Mouse (Mus musculus) stomach, embryonic 14.5 days (tissue): Measurements from ENCODE around the gene Rab19. TPM values are rescaled to one million over a fixed set of nuclear protein-coding genes. Genes with fewer than 3 reads are reported as not detected.

Experiments used
- ATAC-seq: fragments of 200-750 bp; cut with Nextera tagmentation; 2 replicates; pipeline ENCODE4 v1.8.0; 2017; ENCODE audit warnings: low read depth, moderate TSS enrichment; ENCODE audit not compliant: insufficient number of reproducible peaks, insufficient read depth, low FRiP score
- H3K27ac ChIP-seq: fragments of 300-500 bp; sonication (generic); 2 replicates; pipeline ENCODE4 v1.5.1; 2014; ENCODE audit warnings: mild to moderate bottlenecking, low read length, moderate library complexity, mixed read lengths
- H3K27me3 ChIP-seq: fragments of 300-500 bp; sonication (generic); 2 replicates; pipeline ENCODE4 v1.6.1; 2014; ENCODE audit warnings: low read length, control low read depth, mixed read lengths; ENCODE audit not compliant: control insufficient read depth, insufficient read depth
- H3K36me3 ChIP-seq: fragments of 300-500 bp; sonication (generic); 2 replicates; pipeline ENCODE4 v1.6.1; 2014; ENCODE audit warnings: mild to moderate bottlenecking, control low read depth, low read length, moderate library complexity, mixed read lengths; ENCODE audit not compliant: control insufficient read depth, insufficient read depth
- H3K4me1 ChIP-seq: fragments of 300-500 bp; sonication (generic); 2 replicates; pipeline ENCODE4 v1.6.1; 2014; ENCODE audit warnings: low read length, control low read depth, mixed read lengths; ENCODE audit not compliant: control insufficient read depth, insufficient read depth
- H3K4me2 ChIP-seq: fragments of 300-500 bp; sonication (generic); replicated peaks from 2 replicates; pipeline ENCODE4 v1.6.1; 2014; ENCODE audit warnings: low read depth, low read length, control low read depth
- H3K4me3 ChIP-seq: fragments of 300-500 bp; sonication (generic); 2 replicates; pipeline ENCODE4 v1.5.1; 2014; ENCODE audit warnings: low read depth, low read length, control low read depth
- H3K9ac ChIP-seq: fragments of 300-500 bp; sonication (generic); replicated peaks from 2 replicates; pipeline ENCODE4 v1.6.1; 2014; ENCODE audit warnings: low read depth, mild to moderate bottlenecking, control low read depth, low read length, moderate library complexity, mixed read lengths
- H3K9me3 ChIP-seq: fragments of 300-500 bp; sonication (generic); 2 replicates; pipeline ENCODE4 v1.6.1; 2016; ENCODE audit warnings: low read depth, low read length, control low read depth; ENCODE audit not compliant: control insufficient read depth
- WGBS: fragments of 180-500 bp; shearing (Covaris S2); extraction: QIAGEN DNeasy Blood & Tissue Kit; methylation state at CpG from one replicate; pipeline ENCODE4 v1.1.7; 2014; 5-methylcytosine and 5-hydroxymethylcytosine counted together
- polyA plus RNA-seq: library from polyadenylated mRNA; unstranded; fragments of >200 nt; fragmentation: Nextera tagmentation; extraction: Ambion mirVana; gene quantifications from 2 replicates; pipeline ENCODE4 v1.2.1, GENCODE M21; 2014

Gene Rab19
- polyA plus RNA-seq, 1 experiment from 2014 or later: 5.0 TPM

DNA sequence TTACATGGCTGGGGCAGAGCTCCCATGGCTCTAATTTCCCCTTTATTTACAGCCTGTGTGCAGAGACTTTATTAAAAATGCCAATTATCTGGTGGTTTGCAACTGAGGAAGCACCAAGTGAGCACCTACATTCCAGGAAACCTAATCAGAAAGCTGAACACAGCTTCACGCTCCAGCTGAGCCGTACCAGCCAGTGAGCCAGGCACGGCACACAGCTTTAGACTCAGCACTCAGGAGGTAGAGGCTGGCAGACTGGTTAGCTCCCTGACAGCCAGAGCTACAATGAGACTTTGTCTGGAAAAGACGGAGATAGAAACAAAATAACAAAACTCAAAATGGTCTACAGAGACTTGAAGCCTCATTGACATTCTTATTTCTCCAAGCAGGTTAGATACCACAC is 14.5 kb downstream of the Rab19 start:
- Histone ChIP-seq H3K9ac (no peak overlapping the region), H3K27ac (no peak overlapping the region), H3K9me3 (no peaks in the 10 kb centered on the region), H3K27me3 (no peaks in the 10 kb centered on the region), H3K4me1 (no peaks in the 10 kb centered on the region), H3K4me2 (no peak overlapping the region), H3K36me3 (no peaks in the 10 kb centered on the region; the same call in 1 of the 2 replicates), H3K4me3 (no peak overlapping the region)
- no peak for ATAC-seq
- WGBS: 89% methylated on average over 4 of the region's 4 CpGs

DNA sequence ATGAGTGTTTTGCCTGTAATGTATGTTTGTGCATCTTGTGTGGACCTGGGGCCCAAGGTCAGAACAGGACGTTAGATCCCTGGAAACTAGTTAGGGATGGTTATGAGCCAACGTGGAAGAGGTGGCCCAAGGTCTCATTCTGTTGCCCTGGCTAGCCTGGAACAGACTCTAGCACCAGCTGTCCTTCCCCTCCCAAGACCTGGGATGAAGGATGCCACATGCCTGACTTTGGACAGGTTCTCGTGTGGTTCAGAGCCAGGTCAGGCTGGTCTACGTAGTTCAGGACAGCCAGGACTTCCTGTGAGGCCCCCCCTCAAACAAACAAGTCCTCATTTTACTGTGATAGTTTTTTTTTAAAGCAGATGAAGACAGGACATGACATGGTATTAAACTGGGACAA is 14.9 kb downstream of the Rab19 start:
- Histone ChIP-seq H3K4me3 (no peak overlapping the region), H3K4me2 (no peak overlapping the region), H3K9ac (no peak overlapping the region), H3K27me3 (no peaks in the 10 kb centered on the region), H3K36me3 (no peaks in the 10 kb centered on the region; the same call in 1 of the 2 replicates), H3K4me1 (no peaks in the 10 kb centered on the region), H3K27ac (no peak overlapping the region), H3K9me3 (no peaks in the 10 kb centered on the region)
- 73% methylated on average over 4 of the region's 4 CpGs for WGBS
- no peak for ATAC-seq

DNA sequence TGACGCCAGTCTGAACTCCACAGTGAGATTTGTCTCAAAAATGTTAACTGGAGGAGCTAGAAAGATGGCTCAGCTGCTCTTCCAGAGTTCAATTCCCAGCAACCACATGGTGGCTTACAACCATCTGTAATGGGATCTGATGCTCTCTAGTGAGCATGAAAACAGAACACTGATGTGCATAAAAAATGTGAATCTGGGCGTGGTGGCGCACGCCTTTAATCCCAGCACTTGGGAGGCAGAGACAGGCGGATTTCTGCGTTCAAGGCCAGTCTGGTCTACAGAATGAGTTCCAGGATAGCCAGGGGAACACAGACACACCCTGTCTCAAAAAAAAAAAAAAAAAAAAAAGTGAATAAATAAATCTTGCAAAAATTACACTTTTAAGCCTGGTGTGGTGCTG is 16.1 kb downstream of the Rab19 start:
- Histone ChIP-seq H3K4me3 (no peak overlapping the region), H3K9ac (no peak overlapping the region), H3K4me2 (no peak overlapping the region), H3K27ac (no peak overlapping the region), H3K4me1 (no peaks in the 10 kb centered on the region), H3K9me3 (no peaks in the 10 kb centered on the region), H3K27me3 (no peaks in the 10 kb centered on the region), H3K36me3 (no peaks in the 10 kb centered on the region; the same call in 1 of the 2 replicates)
- 96% methylated on average over 6 of the region's 6 CpGs for WGBS
- ATAC-seq: no peak

DNA sequence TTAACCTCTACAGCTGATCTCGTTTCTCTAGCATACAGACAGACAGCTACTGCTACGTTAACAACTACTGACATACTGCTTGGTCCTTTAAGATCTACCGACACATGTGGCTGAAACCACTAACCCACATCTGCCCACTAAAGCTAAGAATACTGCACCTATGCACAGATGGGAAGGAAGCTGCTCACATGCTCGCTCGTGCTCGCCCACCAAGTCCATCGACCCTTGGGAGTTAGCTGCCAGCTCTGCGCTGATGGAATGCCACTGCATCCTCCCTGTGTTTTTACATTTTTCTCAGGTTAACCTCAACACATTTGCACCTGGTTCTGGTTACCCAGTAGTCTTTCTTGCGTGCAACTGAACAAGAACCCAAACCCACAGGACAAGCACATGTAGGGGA is 17.4 kb downstream of the Rab19 start:
- Histone ChIP-seq H3K4me3 (no peak overlapping the region), H3K4me2 (no peak overlapping the region)
- no peak for ATAC-seq

DNA sequence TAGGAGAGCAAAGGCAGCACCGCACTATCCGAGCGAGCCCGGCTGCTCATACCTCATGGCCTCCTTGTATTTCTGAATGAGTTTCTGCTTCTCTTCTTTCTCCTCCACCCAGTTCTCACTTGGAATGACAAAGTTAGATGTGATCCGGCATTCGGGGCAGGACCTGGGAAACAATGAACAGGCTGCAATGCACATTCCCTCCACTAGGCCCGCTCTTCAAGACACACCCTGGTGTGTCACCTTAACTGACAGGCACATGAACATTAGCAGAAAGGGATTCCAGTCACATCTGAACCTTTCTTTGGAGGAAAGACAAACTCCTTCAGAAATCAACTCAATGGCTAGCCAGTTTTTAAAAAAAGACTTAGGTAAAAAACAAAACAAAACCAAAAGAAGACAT is 19.4 kb downstream of the Rab19 start:
- no peaks in the 10 kb centered on the region for H3K4me1 ChIP-seq
- no peak overlapping the region for H3K9ac ChIP-seq
- H3K27ac ChIP-seq: no peak overlapping the region
- H3K9me3 ChIP-seq: no peaks in the 10 kb centered on the region
- ATAC-seq: no peak
- H3K36me3 ChIP-seq: peaks cover 4% of the 10 kb centered on the region; the same call in 1 of the 2 replicates
- H3K27me3 ChIP-seq: no peaks in the 10 kb centered on the region
- no peak overlapping the region for H3K4me3 ChIP-seq
- H3K4me2 ChIP-seq: no peak overlapping the region
- 70% methylated on average over 7 of the region's 7 CpGs for WGBS

More for the DNA sequence above, 17.4 kb downstream of the Rab19 start:
- Histone ChIP-seq H3K27ac (no peak overlapping the region), H3K4me1 (no peaks in the 10 kb centered on the region), H3K36me3 (no peaks in the 10 kb centered on the region; the same call in 1 of the 2 replicates), H3K27me3 (no peaks in the 10 kb centered on the region), H3K9me3 (no peaks in the 10 kb centered on the region), H3K9ac (no peak overlapping the region)
- WGBS: 89% methylated on average over 9 of the region's 9 CpGs

DNA sequence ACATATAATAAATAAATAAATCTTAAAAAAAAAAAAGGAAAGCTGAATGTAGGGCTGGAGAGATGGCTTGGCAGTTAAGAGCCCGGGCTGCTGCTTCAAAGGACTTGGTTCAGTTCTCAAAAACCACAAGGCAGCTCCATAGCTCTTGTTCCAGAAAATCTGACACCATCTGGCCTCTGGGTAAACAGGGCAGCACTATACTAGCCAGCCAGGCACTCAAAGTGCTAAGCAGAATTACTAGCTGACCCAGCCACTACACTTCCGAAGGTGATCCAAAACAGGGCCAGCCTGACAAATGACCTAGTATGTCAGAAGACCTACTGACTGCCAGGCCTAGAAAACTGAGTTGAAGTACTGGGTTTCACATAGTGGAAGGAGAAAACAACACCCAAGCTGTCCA is 22.2 kb downstream of the Rab19 start:
- WGBS: 82% methylated on average over 2 of the region's 2 CpGs
- no peak overlapping the region for H3K4me3 ChIP-seq
- peaks cover 4% of the 10 kb centered on the region; the same call in 1 of the 2 replicates for H3K36me3 ChIP-seq
- H3K27me3 ChIP-seq: no peaks in the 10 kb centered on the region
- no peaks in the 10 kb centered on the region for H3K9me3 ChIP-seq
- no peak overlapping the region for H3K9ac ChIP-seq
- no peak for ATAC-seq
- H3K27ac ChIP-seq: no peak overlapping the region
- no peak overlapping the region for H3K4me2 ChIP-seq
- no peaks in the 10 kb centered on the region for H3K4me1 ChIP-seq

DNA sequence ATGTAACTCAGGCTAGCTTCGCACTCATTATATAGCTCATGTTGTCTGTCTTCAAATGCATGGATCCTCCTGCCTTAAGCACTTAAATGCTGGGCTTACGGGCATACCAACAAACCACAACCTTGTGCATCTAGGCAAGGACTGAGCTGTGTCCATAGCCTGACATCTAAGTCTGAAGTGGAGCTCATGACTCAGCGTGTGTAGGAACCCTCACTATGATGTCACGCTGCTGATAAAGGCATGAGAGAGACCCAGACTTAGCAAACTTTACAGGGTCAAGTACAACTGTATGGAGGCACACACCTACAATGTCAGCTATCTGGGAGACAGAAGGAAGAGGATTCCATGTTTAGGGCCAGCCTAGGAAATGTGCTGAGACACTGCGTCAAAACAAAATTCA is 25.5 kb downstream of the Rab19 start:
- Histone ChIP-seq H3K4me3 (no peak overlapping the region), H3K9ac (no peak overlapping the region), H3K9me3 (no peaks in the 10 kb centered on the region), H3K27me3 (no peaks in the 10 kb centered on the region), H3K4me2 (no peak overlapping the region), H3K4me1 (no peaks in the 10 kb centered on the region), H3K27ac (no peak overlapping the region), H3K36me3 (0 out of 2 replicates have a peak, but pooled peaks cover 4% of the 10 kb centered on the region)
- no peak for ATAC-seq
- WGBS: 92% methylated on average over 5 of the region's 5 CpGs

DNA sequence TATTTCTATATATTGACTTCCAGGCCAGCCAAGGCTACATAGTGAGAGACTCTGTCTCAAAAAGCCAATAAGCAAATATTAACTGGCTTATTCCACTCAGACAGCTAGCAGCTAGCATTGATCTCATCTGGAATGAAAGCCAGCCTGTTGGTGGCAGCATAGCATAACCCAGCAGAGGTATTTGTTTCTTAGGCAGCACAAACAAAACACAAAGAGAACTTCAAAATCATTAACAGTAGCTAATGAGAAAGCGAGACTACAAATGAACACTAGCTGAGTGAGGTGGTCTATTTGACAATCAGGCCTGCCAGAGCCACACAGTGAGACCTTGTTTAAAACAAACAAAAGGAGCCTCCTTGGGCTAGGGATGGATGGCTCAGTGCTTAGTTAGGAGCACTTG is 33.1 kb downstream of the Rab19 start:
- 76% methylated on average over 1 of the region's 1 CpGs for WGBS
- no peak for ATAC-seq
- Histone ChIP-seq H3K4me1 (0 out of 2 replicates have a peak, but pooled peaks cover 2% of the 10 kb centered on the region), H3K27ac (no peak overlapping the region), H3K27me3 (0 out of 2 replicates have a peak, but pooled peaks cover 2% of the 10 kb centered on the region), H3K9ac (no peak overlapping the region), H3K4me3 (no peak overlapping the region), H3K4me2 (no peak overlapping the region), H3K36me3 (no peaks in the 10 kb centered on the region), H3K9me3 (no peaks in the 10 kb centered on the region)

DNA sequence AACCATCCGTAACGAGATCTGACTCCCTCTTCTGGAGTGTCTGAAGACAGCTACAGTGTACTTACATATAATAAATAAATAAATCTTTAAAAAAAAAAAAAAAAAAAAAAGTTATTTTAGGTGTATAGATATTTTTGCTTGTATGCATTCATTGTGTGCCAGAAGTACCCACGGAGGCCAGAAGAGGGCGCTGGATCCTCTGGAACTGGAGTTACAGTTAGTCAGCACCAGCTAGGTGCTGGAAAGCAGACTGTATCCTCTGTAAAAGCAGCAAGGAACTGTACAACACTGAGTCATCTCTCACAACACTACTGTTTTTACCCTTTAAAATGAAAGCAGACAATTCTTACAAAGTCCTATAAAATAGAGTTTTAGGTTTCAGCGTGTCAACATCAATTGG is 34.8 kb downstream of the Rab19 start:
- H3K27me3 ChIP-seq: 0 out of 2 replicates have a peak, but pooled peaks cover 2% of the 10 kb centered on the region
- WGBS: 45% methylated on average over 3 of the region's 5 CpGs
- no peak for ATAC-seq
- no peak overlapping the region for H3K4me2 ChIP-seq
- no peaks in the 10 kb centered on the region for H3K36me3 ChIP-seq
- H3K27ac ChIP-seq: no peak overlapping the region
- no peak overlapping the region for H3K4me3 ChIP-seq
- no peaks in the 10 kb centered on the region for H3K9me3 ChIP-seq
- no peak overlapping the region for H3K9ac ChIP-seq
- H3K4me1 ChIP-seq: 0 out of 2 replicates have a peak, but pooled peaks cover 3% of the 10 kb centered on the region
